Mouse (Mus musculus) cerebellum, adult 2 months (tissue): ENCODE measurements around the gene Ankdd1a. TPM values are rescaled to one million over a fixed set of nuclear protein-coding genes. Genes with fewer than 3 reads are reported as not detected.

Experiments used
- DNase-seq, 2 experiments: peaks; one replicate each; pipeline ENCODE4 v3.0.0; 2021
- H3K27ac ChIP-seq: fragments of 200-500 bp; 2 replicates; pipeline ENCODE4 v1.5.1; 2012; ENCODE audit warnings: low read length, control low read depth, inconsistent platforms; ENCODE audit not compliant: insufficient read depth
- H3K27me3 ChIP-seq: fragments of 200-500 bp; 2 replicates; pipeline ENCODE4 v1.6.1; 2012; ENCODE audit warnings: inconsistent platforms, mild to moderate bottlenecking, low read length, moderate library complexity; ENCODE audit not compliant: control insufficient read depth, insufficient read depth
- H3K4me1 ChIP-seq: fragments of 200-500 bp; 2 replicates; pipeline ENCODE4 v1.6.1; 2011; ENCODE audit warnings: low read length; ENCODE audit not compliant: control insufficient read depth, insufficient read depth
- H3K4me3 ChIP-seq: fragments of 200-500 bp; replicated peaks from 2 replicates; pipeline ENCODE3; 2011; ENCODE audit warnings: mild to moderate bottlenecking, low read depth, low read length, control low read depth; ENCODE audit not compliant: insufficient read depth
- CTCF ChIP-seq: fragments of 200-500 bp; IDR thresholded peaks from 2 replicates; pipeline ENCODE4 v1.5.1; 2011; ENCODE audit warnings: low read depth, mild to moderate bottlenecking, control low read depth, low read length, moderate library complexity, borderline replicate concordance; ENCODE audit not compliant: insufficient read depth
- POLR2A ChIP-seq: fragments of 200-500 bp; IDR thresholded peaks from 2 replicates; pipeline ENCODE4 v1.6.1; 2011; ENCODE audit warnings: low read length, control low read depth, borderline replicate concordance; ENCODE audit not compliant: insufficient read depth
- WGBS: fragments of 180-500 bp; shearing (Covaris S2); methylation state at CpG from one replicate; pipeline ENCODE4 v1.1.7; 2018; 5-methylcytosine and 5-hydroxymethylcytosine counted together
- polyA plus RNA-seq: library from polyadenylated mRNA; depleted of rRNA; stranded (reverse); fragments of >200 nt; gene quantifications from 2 replicates; pipeline ENCODE4 v1.2.3, GENCODE M21; 2012; rRNA removed

The Ankdd1a gene
- 0.79 and 1.1 TPM in 2 replicates for polyA plus RNA-seq

GRCm38 (mm10) chr9:65519807-65520504 lies at the start of gene Ankdd1a:
Ankdd1a (minus strand) TSS chr9:65520193.
- Histone ChIP-seq H3K27ac (no peak within 1 kb of the TSS), H3K4me3 (peak within 1 kb of the TSS; percentile 71), H3K27me3 (no peaks in the 10 kb centered on the region), H3K4me1 (peaks cover 5% of the 10 kb centered on the region; the same call in 1 of the 2 replicates)
- TF ChIP-seq CTCF (no peak), POLR2A (no peak)
- WGBS, result 4% methylated on average over 25 of the region's 25 CpGs
- DNase-seq, result peak; percentile 50 to 60

- Histone ChIP-seq H3K27me3 (no peaks in the 10 kb centered on the region), H3K27ac (no peak overlapping the region), H3K4me1 (no peaks in the 10 kb centered on the region), H3K4me3 (no peak overlapping the region)
- no peak for DNase-seq
- 73% methylated on average over 6 of the region's 6 CpGs for WGBS
- TF ChIP-seq POLR2A (no peak), CTCF (no peak)
Measured at GRCm38 (mm10) chr9:65569491-65569971, 49.5 kb upstream of the Ankdd1a start.

GRCm38 (mm10) chr9:65568787-65569186 lies 48.8 kb upstream of the Ankdd1a start:
- 91% methylated on average over 6 of the region's 6 CpGs for WGBS
- DNase-seq, result no peak
- TF ChIP-seq CTCF (no peak), POLR2A (no peak)
- Histone ChIP-seq H3K4me1 (no peaks in the 10 kb centered on the region), H3K27me3 (no peaks in the 10 kb centered on the region), H3K4me3 (no peak overlapping the region), H3K27ac (no peak overlapping the region)

GRCm38 (mm10) chr9:65564698-65565097 lies 44.7 kb upstream of the Ankdd1a start:
- WGBS, result 96% methylated on average over 2 of the region's 2 CpGs

GRCm38 (mm10) chr9:65563073-65563472 lies 43.1 kb upstream of the Ankdd1a start:
- TF ChIP-seq CTCF, result no peak
- TF ChIP-seq POLR2A, result no peak
- no peak for DNase-seq
- Histone ChIP-seq H3K4me3 (no peak overlapping the region), H3K27me3 (no peaks in the 10 kb centered on the region), H3K27ac (no peak overlapping the region), H3K4me1 (peaks cover 7% of the 10 kb centered on the region; the same call in 1 of the 2 replicates)
- 91% methylated on average over 5 of the region's 5 CpGs for WGBS

More at GRCm38 (mm10) chr9:65564698-65565097, 44.7 kb upstream of the Ankdd1a start:
- Histone ChIP-seq H3K4me3 (no peak overlapping the region), H3K27ac (no peak overlapping the region), H3K27me3 (no peaks in the 10 kb centered on the region), H3K4me1 (peaks cover 7% of the 10 kb centered on the region; the same call in 1 of the 2 replicates)
- no peak for DNase-seq
- no peak for TF ChIP-seq CTCF
- no peak for TF ChIP-seq POLR2A

GRCm38 (mm10) chr9:65562081-65562506 lies 42.1 kb upstream of the Ankdd1a start:
- 40% methylated on average over 4 of the region's 4 CpGs for WGBS
- Histone ChIP-seq H3K4me1 (peaks cover 7% of the 10 kb centered on the region; the same call in 1 of the 2 replicates), H3K4me3 (no peak overlapping the region), H3K27ac (no peak overlapping the region), H3K27me3 (no peaks in the 10 kb centered on the region)
- peak; percentile 35 to 62 for DNase-seq
- TF ChIP-seq POLR2A, result no peak
- no peak for TF ChIP-seq CTCF

- H3K27ac ChIP-seq, result no peak overlapping the region
- DNase-seq, result peak in 1 of 2 experiments; percentile 54
- 40% methylated on average over 4 of the region's 4 CpGs for WGBS
Measured at GRCm38 (mm10) chr9:65561016-65561415, 41.0 kb upstream of the Ankdd1a start.

GRCm38 (mm10) chr9:65558806-65559205 lies 38.8 kb upstream of the Ankdd1a start:
- no peaks in the 10 kb centered on the region for H3K27me3 ChIP-seq
- 92% methylated on average over 6 of the region's 6 CpGs for WGBS
- H3K4me3 ChIP-seq, result no peak overlapping the region
- no peak for DNase-seq
- H3K4me1 ChIP-seq, result peaks cover 7% of the 10 kb centered on the region; the same call in 1 of the 2 replicates
- TF ChIP-seq POLR2A (no peak), CTCF (no peak)
- H3K27ac ChIP-seq, result no peak overlapping the region

More at GRCm38 (mm10) chr9:65561016-65561415, 41.0 kb upstream of the Ankdd1a start:
- TF ChIP-seq POLR2A (no peak), CTCF (no peak)
- H3K27me3 ChIP-seq, result no peaks in the 10 kb centered on the region
- no peak overlapping the region for H3K4me3 ChIP-seq
- H3K4me1 ChIP-seq, result peaks cover 7% of the 10 kb centered on the region; the same call in 1 of the 2 replicates
